In genomic region chr11:113424765-113425164, GRCm38 (mm10) we compare ENCODE assay signal across 22 mouse cellular contexts.
A peak's percentile ranks its signal among the peaks of the same experiment; 100 is the strongest.
DNase-seq lines count a peak whose midpoint lies in the region; ATAC-seq and TF ChIP-seq lines count a peak whose summit lies in the region.
"Had no signal": no experiment of that assay in that cellular context is flagged by ENCODE, and none has a peak within 500 bp of the region (broad histone marks: within the 10 kb centered on the region; RNA-seq: fewer than 3 reads in every experiment).

No protein-coding gene starts in this region.

- WGBS in kidney, embryonic 16.5 days: 54% methylated on average over 3 of the region's 4 CpGs
- 81% methylated on average over 3 of the region's 4 CpGs for WGBS in lung, postnatal 0 days
- 74% methylated on average over 3 of the region's 4 CpGs for WGBS in intestine, embryonic 14.5 days
- 42% methylated on average over 3 of the region's 4 CpGs for WGBS in intestine, postnatal 0 days

- H3K36me3 ChIP-seq in kidney, embryonic 16.5 days (ENCODE audit: insufficient read depth, low read length): no peaks in the 10 kb centered on the region
- H3K36me3 ChIP-seq in lung, postnatal 0 days (ENCODE audit: insufficient read depth, low read length): no peaks in the 10 kb centered on the region
- H3K36me3 ChIP-seq in intestine, embryonic 14.5 days (ENCODE audit: control insufficient read depth, insufficient read depth, low read length): no peaks in the 10 kb centered on the region
- H3K36me3 ChIP-seq in intestine, postnatal 0 days (ENCODE audit: control insufficient read depth, insufficient read depth): no peaks in the 10 kb centered on the region
- H3K36me3 ChIP-seq: embryonic facial prominence, embryonic 15.5 days; forebrain, embryonic 10.5 days; heart, embryonic 13.5 days had no signal

- DNase-seq in kidney, adult 8-10 months: no peak
- DNase-seq in lung, postnatal 0 days (ENCODE audit: low spot score): peak; percentile 24
- no peak for DNase-seq in lung, adult 18-20 months
- DNase-seq in intestine, embryonic 14.5 days (ENCODE audit: low spot score): no peak
- no peak for DNase-seq in spleen, postnatal 4 days (ENCODE audit: low spot score in 2 of 2)
- DNase-seq: adrenal gland, adult 8-10 months; cerebellum, adult 11 months; cerebellum, adult 8-10 months; cerebellum, postnatal 14 days; embryo, embryonic 11 days; gastrocnemius, adult 2 months; gastrocnemius, postnatal 36 days; heart, adult 11 months; heart, postnatal 36 days had no signal

- no peak for TF ChIP-seq CTCF in lung, postnatal 0 days (IDR thresholded peaks at IDR 0.05)
- no peak for TF ChIP-seq CTCF in intestine, postnatal 0 days (IDR thresholded peaks at IDR 0.05; ENCODE audit: low read depth)

- ATAC-seq in kidney, embryonic 16.5 days (ENCODE audit: low FRiP score, low TSS enrichment): peak; percentile 44; the same call in 1 of the 2 replicates
- ATAC-seq in lung, postnatal 0 days: no peak; the same call in 1 of the 2 replicates
- peak; percentile 36; the same call in 1 of the 2 replicates for ATAC-seq in intestine, embryonic 14.5 days (replicated peaks; ENCODE audit: low FRiP score, low TSS enrichment, low read depth)
- peak; percentile 89 for ATAC-seq in intestine, postnatal 0 days
- ATAC-seq: Patski had no signal

- H3K27me3 ChIP-seq in kidney, embryonic 16.5 days (ENCODE audit: insufficient read depth, low read length): no peaks in the 10 kb centered on the region
- H3K27me3 ChIP-seq in lung, postnatal 0 days (replicated peaks; ENCODE audit: insufficient read depth, low read length): no peaks in the 10 kb centered on the region
- H3K27me3 ChIP-seq in intestine, embryonic 14.5 days (replicated peaks; ENCODE audit: control insufficient read depth, insufficient read depth, low read length): no peaks in the 10 kb centered on the region
- no peaks in the 10 kb centered on the region for H3K27me3 ChIP-seq in intestine, postnatal 0 days (replicated peaks; ENCODE audit: control insufficient read depth, insufficient read depth, low read length)
- H3K27me3 ChIP-seq: CH12.LX; embryonic facial prominence, embryonic 15.5 days; Patski had no signal

- no peaks in the 10 kb centered on the region for H3K9me3 ChIP-seq in kidney, embryonic 16.5 days (ENCODE audit: low read length)
- H3K9me3 ChIP-seq in lung, postnatal 0 days (ENCODE audit: low read length): no peaks in the 10 kb centered on the region
- H3K9me3 ChIP-seq in intestine, embryonic 14.5 days (ENCODE audit: control insufficient read depth, low read length): peaks cover 5% of the 10 kb centered on the region; the same call in 1 of the 2 replicates
- no peaks in the 10 kb centered on the region for H3K9me3 ChIP-seq in intestine, postnatal 0 days (ENCODE audit: control insufficient read depth)
- H3K9me3 ChIP-seq: embryonic facial prominence, embryonic 15.5 days; forebrain, embryonic 10.5 days; heart, embryonic 13.5 days had no signal

- no peak overlapping the region for H3K4me3 ChIP-seq in kidney, embryonic 16.5 days (ENCODE audit: low read length)
- no peak overlapping the region for H3K4me3 ChIP-seq in lung, postnatal 0 days (ENCODE audit: low read depth, low read length)
- no peak overlapping the region for H3K4me3 ChIP-seq in intestine, embryonic 14.5 days (ENCODE audit: low read depth, low read length)
- H3K4me3 ChIP-seq in intestine, postnatal 0 days (ENCODE audit: low read depth, low read length): no peak overlapping the region
- H3K4me3 ChIP-seq: embryonic facial prominence, embryonic 15.5 days; erythroblast, embryonic 14.5 days; forebrain, embryonic 10.5 days; gastrocnemius, adult 2 months; heart, embryonic 13.5 days had no signal

- no peaks in the 10 kb centered on the region for H3K4me1 ChIP-seq in kidney, embryonic 16.5 days (ENCODE audit: insufficient read depth, low read length)
- H3K4me1 ChIP-seq in lung, postnatal 0 days (ENCODE audit: insufficient read depth, low read depth, low read length): no peaks in the 10 kb centered on the region
- 0 out of 2 replicates have a peak, but pooled peaks cover 3% of the 10 kb centered on the region for H3K4me1 ChIP-seq in intestine, embryonic 14.5 days (replicated peaks; ENCODE audit: control insufficient read depth, insufficient read depth, low read length)
- no peaks in the 10 kb centered on the region for H3K4me1 ChIP-seq in intestine, postnatal 0 days (replicated peaks; ENCODE audit: control insufficient read depth, insufficient read depth, low read length)
- H3K4me1 ChIP-seq: embryonic facial prominence, embryonic 15.5 days; heart, embryonic 13.5 days had no signal

- H3K4me2 ChIP-seq in kidney, embryonic 16.5 days (replicated peaks; ENCODE audit: low read depth, low read length): no peak overlapping the region
- no peak overlapping the region for H3K4me2 ChIP-seq in lung, postnatal 0 days (replicated peaks; ENCODE audit: low read depth, low read length)
- no peak overlapping the region for H3K4me2 ChIP-seq in intestine, embryonic 14.5 days (ENCODE audit: low read length)
- H3K4me2 ChIP-seq in intestine, postnatal 0 days (replicated peaks; ENCODE audit: low read depth): no peak overlapping the region
- H3K4me2 ChIP-seq: embryonic facial prominence, embryonic 15.5 days; heart, embryonic 13.5 days had no signal

- H3K27ac ChIP-seq in kidney, embryonic 16.5 days (ENCODE audit: low read length): no peak overlapping the region
- no peak overlapping the region for H3K27ac ChIP-seq in lung, postnatal 0 days (ENCODE audit: low read length)
- H3K27ac ChIP-seq in intestine, embryonic 14.5 days (ENCODE audit: low read depth): no peak overlapping the region
- no peak overlapping the region for H3K27ac ChIP-seq in intestine, postnatal 0 days (ENCODE audit: low read depth, low read length)
- H3K27ac ChIP-seq: embryonic facial prominence, embryonic 15.5 days; forebrain, embryonic 10.5 days; gastrocnemius, adult 2 months; heart, embryonic 13.5 days had no signal

- TF ChIP-seq EP300 in lung, postnatal 0 days (IDR thresholded peaks at IDR 0.05): no peak

- H3K9ac ChIP-seq in kidney, embryonic 16.5 days (replicated peaks; ENCODE audit: low read length): no peak overlapping the region
- no peak overlapping the region for H3K9ac ChIP-seq in lung, postnatal 0 days (replicated peaks; ENCODE audit: low read depth)
- no peak overlapping the region for H3K9ac ChIP-seq in intestine, embryonic 14.5 days (ENCODE audit: low read length)
- H3K9ac ChIP-seq in intestine, postnatal 0 days (ENCODE audit: low read depth, low read length): no peak overlapping the region
- H3K9ac ChIP-seq: embryonic facial prominence, embryonic 15.5 days; heart, embryonic 13.5 days had no signal
